Mouse (Mus musculus) adipocyte (in vitro differentiated cells): ENCODE measurements around the gene Atp9a.

Experiments used
- DNase-seq: peaks from one replicate; pipeline ENCODE4 v3.0.0-alpha.2; 2016; ENCODE audit warnings: low spot score

The Atp9a gene

GRCm38 (mm10) chr2:168600750-168601490, 141.3 kb downstream of the Atp9a start:
- DNase-seq: no peak

GRCm38 (mm10) chr2:168595693-168596092, 146.5 kb downstream of the Atp9a start:
- no peak for DNase-seq

DNA sequence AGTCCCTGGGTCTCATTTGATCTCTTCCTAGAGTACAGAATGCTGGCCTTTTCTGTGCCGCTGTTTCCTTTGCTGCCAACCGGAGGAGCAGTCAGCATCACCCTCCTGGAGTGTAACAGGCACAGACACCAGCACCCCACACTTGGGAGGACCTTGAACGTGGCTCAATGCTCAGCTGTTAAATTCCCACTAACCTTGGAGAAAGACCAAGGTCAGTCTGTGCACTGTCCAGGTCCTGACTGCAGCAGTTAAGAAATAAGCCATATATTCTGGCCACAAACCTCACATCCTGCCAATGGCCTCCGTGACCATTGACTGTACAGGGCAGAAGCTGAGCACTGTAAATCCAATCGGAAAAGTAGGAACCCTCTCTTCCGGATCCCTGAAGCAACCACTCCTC, 148.5 kb downstream of the Atp9a start:
- no peak for DNase-seq

- no peak for DNase-seq
These were observed 149.2 kb downstream of the Atp9a start for GRCm38 (mm10) chr2:168593004-168593403.

DNA sequence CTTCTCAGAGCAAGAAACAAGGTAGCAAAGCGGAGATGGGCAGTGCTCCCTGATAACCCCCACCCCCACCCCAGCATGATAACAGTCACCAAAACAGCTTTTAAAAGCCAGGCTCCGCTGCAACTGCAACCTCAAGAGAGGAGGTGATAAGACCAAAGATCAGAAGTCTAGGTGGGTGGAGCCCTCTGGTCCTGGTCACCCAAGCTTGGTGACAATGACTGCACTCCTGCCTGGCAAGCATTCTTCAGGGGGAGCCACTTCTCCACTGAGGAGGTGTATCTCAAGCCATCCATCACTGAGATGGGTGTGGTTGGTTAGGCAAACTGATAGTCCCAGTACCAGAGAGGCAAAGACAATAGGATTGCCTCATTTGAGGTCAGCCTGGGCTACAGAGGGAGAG, 151.1 kb downstream of the Atp9a start:
- DNase-seq: no peak

- no peak for DNase-seq
These were observed 151.7 kb downstream of the Atp9a start for GRCm38 (mm10) chr2:168590556-168590955.

GRCm38 (mm10) chr2:168590168-168590551, 152.0 kb downstream of the Atp9a start:
- no peak for DNase-seq

DNA sequence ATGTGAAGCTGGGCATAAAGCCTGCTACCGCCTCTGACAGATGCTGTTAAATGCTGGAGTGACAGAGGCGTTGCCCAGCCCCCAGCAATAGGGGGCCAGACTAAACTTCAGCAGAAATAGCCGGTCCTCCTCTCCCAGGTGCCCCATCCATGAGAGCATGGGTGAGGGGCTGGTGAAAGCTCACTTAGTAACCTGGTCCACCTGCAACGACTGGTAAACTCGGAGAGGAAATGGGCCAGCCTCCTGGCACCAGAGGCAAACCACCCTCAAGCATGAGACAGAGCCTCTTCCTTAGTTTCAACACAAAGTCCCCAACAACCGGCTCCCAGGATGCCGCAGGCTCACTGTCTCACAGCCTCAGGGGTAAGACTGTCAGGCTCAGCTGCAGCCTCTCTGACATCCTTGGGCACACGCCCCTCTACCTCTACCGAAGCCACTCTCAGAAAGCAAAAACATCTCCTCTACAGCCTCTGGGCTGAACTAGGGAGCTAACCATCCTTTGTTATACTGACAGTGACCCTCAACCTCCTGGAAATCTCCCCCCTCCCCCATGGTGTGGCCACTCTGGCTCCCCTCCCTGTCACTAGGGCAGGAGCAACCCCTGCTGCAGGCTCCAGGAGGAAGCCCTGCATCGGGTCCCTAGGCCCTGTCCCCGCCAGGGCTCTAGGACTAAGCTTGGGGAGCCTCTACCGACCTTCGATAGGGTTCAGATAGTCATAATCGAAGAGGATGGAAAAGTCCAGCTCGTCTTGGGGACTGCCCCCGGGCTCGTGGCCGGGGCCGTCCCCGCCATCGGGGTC, 152.6 kb downstream of the Atp9a start:
- no peak for DNase-seq

DNA sequence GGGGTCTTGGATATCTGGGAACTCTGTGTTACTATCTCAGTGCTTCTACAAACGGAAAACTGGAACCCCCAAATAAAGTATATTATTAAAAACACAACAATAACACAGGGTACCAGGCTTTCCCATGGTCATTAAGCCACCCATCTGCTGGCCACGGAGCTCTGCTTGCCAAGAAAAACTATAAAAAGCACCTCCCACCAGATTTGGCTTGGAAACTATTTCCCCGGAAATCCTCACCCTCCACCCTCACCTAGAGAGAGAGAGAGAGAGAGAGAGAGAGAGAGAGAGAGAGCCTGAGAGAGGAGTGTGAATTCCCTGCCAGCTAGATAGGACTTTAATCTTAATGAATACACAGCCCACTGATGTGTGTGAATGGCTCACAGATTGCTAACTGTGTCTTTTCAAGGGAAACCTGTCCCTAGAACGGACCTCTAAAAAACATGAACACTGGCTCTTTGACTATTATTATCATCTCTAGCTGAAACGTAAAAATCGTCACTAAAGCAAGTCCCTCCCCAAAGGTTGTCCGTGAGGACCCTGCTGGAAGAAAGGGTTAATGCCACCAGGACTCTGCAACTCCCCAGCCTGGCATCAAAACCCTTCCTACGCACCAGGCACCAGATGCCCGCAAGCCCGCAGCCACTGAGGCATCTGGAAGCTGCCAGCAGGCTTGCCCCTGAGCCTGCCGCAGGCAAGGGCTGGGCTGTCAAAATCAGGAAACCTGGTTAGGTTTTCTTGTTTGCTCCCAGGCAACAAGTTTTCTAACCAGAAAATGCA, 153.4 kb downstream of the Atp9a start:
- DNase-seq: no peak

- peak; percentile 66 for DNase-seq
These were observed 155.1 kb downstream of the Atp9a start for GRCm38 (mm10) chr2:168587159-168587558.

- DNase-seq: no peak
These were observed 155.7 kb downstream of the Atp9a start for GRCm38 (mm10) chr2:168586512-168586911.

DNA sequence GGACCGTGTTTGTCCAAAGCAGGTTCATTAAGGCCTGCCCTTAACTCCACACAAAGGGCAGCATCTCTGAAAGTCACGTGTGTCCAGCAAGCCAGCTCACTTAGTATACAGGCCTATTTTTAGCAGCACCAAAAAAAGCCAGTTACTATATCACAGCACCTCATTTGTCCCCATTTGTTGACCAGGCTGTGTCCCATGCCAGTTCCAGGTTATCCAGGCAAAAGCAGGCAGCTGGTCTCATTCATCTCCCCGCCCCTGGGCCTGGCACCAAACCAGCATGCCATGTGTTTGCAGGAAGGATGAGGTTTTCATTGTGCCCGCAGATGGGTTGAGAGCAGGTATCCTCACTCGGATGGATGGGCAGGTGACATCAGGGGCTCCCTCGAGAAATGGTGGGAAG, 157.4 kb downstream of the Atp9a start:
- DNase-seq: no peak
